Mouse (Mus musculus) MEL (cell line): ENCODE data around the gene Msgn1. TPM values are rescaled to one million over a fixed set of nuclear protein-coding genes. Genes with fewer than 3 reads are reported as not detected.

Experiments used
- DNase-seq: peaks from one replicate; pipeline ENCODE4 v3.0.0; 2011; ENCODE audit warnings: low read depth, low spot score
- H3K27ac ChIP-seq: 2 replicates; pipeline ENCODE4 v1.5.1; 2012; ENCODE audit warnings: low read depth, mild to moderate bottlenecking, control low read depth, low read length, moderate library complexity; ENCODE audit not compliant: control insufficient read depth
- H3K27me3 ChIP-seq, 2 experiments: fragments of 150-350 bp in 1 of 2; sonication (generic) in 1 of 2; 2 replicates each; pipeline ENCODE4 v1.6.1; 2012; ENCODE audit warnings: low read length in 2 of 2, mild to moderate bottlenecking in 2 of 2, improper control_type of control experiment in 1 of 2, moderate library complexity in 1 of 2; ENCODE audit not compliant: insufficient read depth in 2 of 2, control insufficient read depth in 1 of 2
- H3K36me3 ChIP-seq, 2 experiments: 2 replicates each; pipeline ENCODE4 v1.6.1; 2012 to 2014; ENCODE audit warnings: low read length in 2 of 2, improper control_type of control experiment in 1 of 2, inconsistent platforms in 1 of 2, mild to moderate bottlenecking in 1 of 2; ENCODE audit not compliant: insufficient read depth in 2 of 2, control insufficient read depth in 1 of 2
- H3K4me1 ChIP-seq, 2 experiments: fragments of 150-350 bp in 1 of 2; sonication (generic) in 1 of 2; 2 replicates each; pipeline ENCODE4 v1.6.1; 2012; ENCODE audit warnings: low read length in 2 of 2, improper control_type of control experiment in 1 of 2, mild to moderate bottlenecking in 1 of 2; ENCODE audit not compliant: insufficient read depth in 2 of 2, control insufficient read depth in 1 of 2
- H3K4me3 ChIP-seq, 2 experiments: fragments of 150-350 bp in 1 of 2; sonication (generic) in 1 of 2; 2 replicates each; pipeline ENCODE4 v1.5.1; 2012; ENCODE audit warnings: low read depth in 2 of 2, low read length in 2 of 2, mild to moderate bottlenecking in 2 of 2, moderate library complexity in 2 of 2, control low read depth in 1 of 2, improper control_type of control experiment in 1 of 2; ENCODE audit not compliant: control insufficient read depth in 1 of 2, insufficient read depth in 1 of 2
- H3K79me2 ChIP-seq: 2 replicates; pipeline ENCODE4 v1.6.1; 2012; ENCODE audit warnings: mild to moderate bottlenecking, low read length, moderate library complexity; ENCODE audit not compliant: control insufficient read depth, poor library complexity, insufficient read depth
- H3K9ac ChIP-seq: 2 replicates; pipeline ENCODE4 v1.6.1; 2012; ENCODE audit warnings: low read depth, mild to moderate bottlenecking, control low read depth, low read length, moderate library complexity; ENCODE audit not compliant: control insufficient read depth, poor library complexity, severe bottlenecking
- H3K9me3 ChIP-seq: fragments of 150-350 bp; sonication (generic); replicated peaks from 2 replicates; pipeline ENCODE4 v1.6.1; 2012; ENCODE audit warnings: mild to moderate bottlenecking, low read length, improper control_type of control experiment, moderate library complexity; ENCODE audit not compliant: insufficient read depth
- BHLHE40 ChIP-seq: IDR thresholded peaks from 2 replicates; pipeline ENCODE4 v1.6.1; 2012; ENCODE audit warnings: low read depth, mild to moderate bottlenecking, inconsistent platforms, low read length, improper control_type of control experiment, borderline replicate concordance
- CTCF ChIP-seq, 3 experiments: IDR thresholded peaks in 2 of 3; conservative IDR thresholded peaks in 1 of 3; 2 replicates each; pipeline ENCODE4 v1.5.1; 2011 to 2012; ENCODE audit warnings: low read length in 3 of 3, low read depth in 2 of 3, mild to moderate bottlenecking in 2 of 3, improper control_type of control experiment in 1 of 3, inconsistent platforms in 1 of 3, mixed read lengths in 1 of 3, moderate library complexity in 1 of 3; ENCODE audit not compliant: control insufficient read depth in 1 of 3, insufficient read depth in 1 of 3, poor library complexity in 1 of 3, severe bottlenecking in 1 of 3
- E2F4 ChIP-seq: IDR thresholded peaks from 2 replicates; pipeline ENCODE4 v1.6.1; 2011; ENCODE audit warnings: low read depth, low read length, improper control_type of control experiment, borderline replicate concordance
- EP300 ChIP-seq, 2 experiments: IDR thresholded peaks; 2 replicates each; pipeline ENCODE4 v1.6.1; 2011; ENCODE audit warnings: improper control_type of control experiment in 2 of 2, low read length in 2 of 2, low read depth in 1 of 2, mild to moderate bottlenecking in 1 of 2
- KAT2A ChIP-seq: conservative IDR thresholded peaks from 2 replicates; pipeline ENCODE4 v1.6.1; 2012; ENCODE audit warnings: low read depth, low read length, improper control_type of control experiment, inconsistent platforms
- MAX ChIP-seq: IDR thresholded peaks from 2 replicates; pipeline ENCODE4 v1.6.1; 2011; ENCODE audit warnings: low read length, improper control_type of control experiment
- MYC ChIP-seq: IDR thresholded peaks from 2 replicates; pipeline ENCODE4 v1.6.1; 2011; ENCODE audit warnings: low read depth, mild to moderate bottlenecking, low read length, improper control_type of control experiment, moderate library complexity
- NELFE ChIP-seq: IDR thresholded peaks from 2 replicates; pipeline ENCODE4 v1.6.1; 2011; ENCODE audit warnings: low read depth, low read length, improper control_type of control experiment
- NRF1 ChIP-seq: IDR thresholded peaks from 2 replicates; pipeline ENCODE4 v1.6.1; 2014; ENCODE audit warnings: low read depth, mild to moderate bottlenecking, inconsistent platforms, low read length, improper control_type of control experiment, moderate library complexity; ENCODE audit not compliant: poor library complexity, insufficient read depth, severe bottlenecking
- POLR2AphosphoS2 ChIP-seq: IDR thresholded peaks from 2 replicates; pipeline ENCODE4 v1.6.1; 2011; ENCODE audit warnings: low read length, improper control_type of control experiment
- POLR2AphosphoS5 ChIP-seq: IDR thresholded peaks from 2 replicates; pipeline ENCODE4 v1.6.1; 2012; ENCODE audit warnings: low read depth, borderline replicate concordance, mild to moderate bottlenecking, inconsistent platforms, low read length, moderate library complexity, mixed read lengths
- RAD21 ChIP-seq: IDR thresholded peaks from 2 replicates; pipeline ENCODE4 v1.6.1; 2011; ENCODE audit warnings: mild to moderate bottlenecking, low read depth, low read length, improper control_type of control experiment
- RCOR1 ChIP-seq: IDR thresholded peaks from 2 replicates; pipeline ENCODE4 v1.6.1; 2012; ENCODE audit warnings: low read depth, mild to moderate bottlenecking, inconsistent platforms, low read length, improper control_type of control experiment
- SMC3 ChIP-seq: IDR thresholded peaks from 2 replicates; pipeline ENCODE4 v1.6.1; 2011; ENCODE audit warnings: low read depth, low read length, improper control_type of control experiment
- TAL1 ChIP-seq: IDR thresholded peaks from 2 replicates; pipeline ENCODE4 v1.6.1; 2012; ENCODE audit warnings: mild to moderate bottlenecking, inconsistent platforms, low read length, moderate library complexity, mixed read lengths
- TCF12 ChIP-seq: IDR thresholded peaks from 2 replicates; pipeline ENCODE4 v1.6.1; 2014; ENCODE audit warnings: low read depth, mild to moderate bottlenecking, inconsistent platforms, low read length, improper control_type of control experiment, moderate library complexity
- USF2 ChIP-seq, 2 experiments: IDR thresholded peaks; 2 replicates each; pipeline ENCODE4 v1.6.1; 2011 to 2012; ENCODE audit warnings: improper control_type of control experiment in 2 of 2, low read length in 2 of 2, borderline replicate concordance in 1 of 2, inconsistent platforms in 1 of 2, low read depth in 1 of 2, mild to moderate bottlenecking in 1 of 2; ENCODE audit not compliant: insufficient read depth in 1 of 2
- polyA plus RNA-seq, 2 experiments: library from polyadenylated mRNA; stranded (reverse) in 1 of 2; unstranded in 1 of 2; fragments of >175 nt in 1 of 2; fragments of >200 nt in 1 of 2; gene quantifications; 2 replicates each; pipeline versions ENCODE4 v1.2.1 to v1.2.4; 2012; ENCODE audit warnings: low replicate concordance in 2 of 2, low read depth in 1 of 2; ENCODE audit not compliant: insufficient read length in 2 of 2, insufficient read depth in 1 of 2, missing spikeins in 1 of 2
- total RNA-seq: library from RNA; depleted of rRNA; stranded (reverse); fragments of 300-350 nt; gene quantifications from 2 replicates; pipeline ENCODE4 v1.2.3, GENCODE M21; 2012

The Msgn1 gene
- total and polyA plus RNA-seq, 3 experiments: not detected

DNA sequence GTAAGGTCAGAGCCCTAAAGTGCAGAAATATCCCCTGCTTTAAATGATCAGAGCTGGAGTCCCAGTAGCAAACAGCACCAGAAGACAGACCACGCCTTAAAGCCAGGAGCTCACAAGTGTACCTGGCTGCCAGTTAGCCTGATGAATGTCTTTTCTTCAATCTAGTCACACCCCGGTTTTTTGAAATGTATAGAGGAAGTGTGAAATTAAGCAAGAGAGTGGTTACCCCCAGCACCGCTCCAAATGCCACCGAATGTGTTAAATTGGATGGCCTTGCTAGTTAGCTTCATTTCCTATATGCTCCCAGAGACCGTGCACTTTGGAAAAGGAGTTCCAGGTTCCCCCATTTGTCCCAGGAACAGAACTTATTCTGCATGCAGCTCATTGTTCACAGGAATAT, 864 bp upstream of the Msgn1 start:
- Histone ChIP-seq H3K9ac (no peak overlapping the region), H3K36me3 (no peaks in the 10 kb centered on the region), H3K4me3 (no peak overlapping the region), H3K79me2 (no peaks in the 10 kb centered on the region), H3K9me3 (no peaks in the 10 kb centered on the region), H3K4me1 (no peaks in the 10 kb centered on the region), H3K27ac (no peak overlapping the region), H3K27me3 (peaks cover 0 to 1% of the 10 kb centered on the region in 2 experiments; a peak in 1 of 4 replicates)
- no peak for DNase-seq
- TF ChIP-seq MYC (no peak), KAT2A (no peak), NELFE (no peak), RCOR1 (no peak), SMC3 (no peak), BHLHE40 (no peak), POLR2AphosphoS2 (no peak), POLR2AphosphoS5 (no peak), EP300 (IDR thresholded peaks at IDR 0.05; ENCODE audit: low read depth in 1 of 2, low read length in 2 of 2) (no peak), TCF12 (no peak), TAL1 (no peak), MAX (no peak), E2F4 (no peak), USF2 (IDR thresholded peaks at IDR 0.05; ENCODE audit: borderline replicate concordance in 1 of 2, insufficient read depth in 1 of 2, low read depth in 1 of 2, low read length in 2 of 2) (no peak), RAD21 (no peak)

DNA sequence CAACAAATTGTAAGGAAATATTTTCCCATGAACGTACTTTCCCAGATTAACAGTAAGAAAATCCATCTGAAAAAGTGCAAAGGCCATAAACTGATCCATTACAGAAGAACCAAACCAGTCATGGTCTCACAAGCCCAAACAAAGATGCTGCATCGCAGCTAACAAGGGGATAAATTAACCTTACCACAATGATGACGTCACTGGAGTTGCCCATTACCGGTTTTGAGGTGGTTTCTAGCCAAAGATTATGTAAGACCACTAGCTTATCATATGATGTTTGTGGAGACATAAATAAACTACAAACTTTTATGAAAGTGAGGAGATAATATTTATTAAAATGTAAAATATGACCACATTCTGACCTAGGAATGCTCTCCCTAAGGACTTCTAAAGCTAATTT, 2.5 kb downstream of the Msgn1 start:
- Histone ChIP-seq H3K4me3 (no peak overlapping the region), H3K27ac (no peak overlapping the region), H3K27me3 (0 out of 4 replicates have a peak, but pooled peaks cover 0 to 1% of the 10 kb centered on the region in 2 experiments), H3K9me3 (no peaks in the 10 kb centered on the region), H3K79me2 (no peaks in the 10 kb centered on the region), H3K4me1 (no peaks in the 10 kb centered on the region), H3K9ac (no peak overlapping the region), H3K36me3 (no peaks in the 10 kb centered on the region)
- no peak for TF ChIP-seq SMC3
- TF ChIP-seq CTCF (IDR thresholded peaks at IDR 0.05 in 2 of 3, conservative IDR thresholded peaks at IDR 0.05 in 1 of 3; ENCODE audit: control insufficient read depth in 1 of 3, insufficient read depth in 1 of 3, low read depth in 2 of 3, low read length in 3 of 3, poor library complexity in 1 of 3, severe bottlenecking in 1 of 3): no peak
- no peak for TF ChIP-seq NRF1
- no peak for DNase-seq
